Mouse (Mus musculus) mouse embryonic stem cell (cell line): ENCODE data around the gene Prmt1.

Source experiments
- in situ Hi-C, 2 experiments: fragments of 300-500 bp; cut with MboI; formaldehyde crosslinking; loops; 1 replicate in 1 of 2; 3 replicates in 1 of 2; pipeline ENCODE4 v1.14.3; 2019 to 2020; ENCODE audit warnings: low sequenced_read_pairs in 2 of 2, low pct_unique_long_range_greater_than_20kb in 1 of 2, mixed read lengths in 1 of 2; ENCODE audit not compliant: unreplicated experiment in 1 of 2

Prmt1 gene

DNA sequence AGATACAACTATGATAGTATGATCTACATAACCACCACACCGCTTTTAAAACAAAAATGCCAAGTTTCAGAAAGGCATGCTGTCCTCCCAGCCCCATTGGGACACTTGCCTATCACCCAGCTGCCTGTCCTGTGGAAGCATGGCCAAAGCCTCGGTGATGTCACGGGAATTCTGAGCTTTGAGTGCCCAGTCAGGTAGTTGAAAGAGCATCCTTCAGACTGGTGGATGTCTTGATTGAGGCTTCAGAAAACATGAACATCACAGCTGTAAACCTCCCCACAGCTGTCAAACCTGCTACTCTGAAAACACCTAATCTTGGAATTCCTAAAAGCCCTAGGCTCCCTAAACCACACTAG lies 27.7 kb upstream of the Prmt1 start:
- in situ Hi-C loops: no loop called here

- in situ Hi-C loops: no loop called here
Measured at GRCm38 (mm10) chr7:45013366-45014095, 27.2 kb upstream of the Prmt1 start.

DNA sequence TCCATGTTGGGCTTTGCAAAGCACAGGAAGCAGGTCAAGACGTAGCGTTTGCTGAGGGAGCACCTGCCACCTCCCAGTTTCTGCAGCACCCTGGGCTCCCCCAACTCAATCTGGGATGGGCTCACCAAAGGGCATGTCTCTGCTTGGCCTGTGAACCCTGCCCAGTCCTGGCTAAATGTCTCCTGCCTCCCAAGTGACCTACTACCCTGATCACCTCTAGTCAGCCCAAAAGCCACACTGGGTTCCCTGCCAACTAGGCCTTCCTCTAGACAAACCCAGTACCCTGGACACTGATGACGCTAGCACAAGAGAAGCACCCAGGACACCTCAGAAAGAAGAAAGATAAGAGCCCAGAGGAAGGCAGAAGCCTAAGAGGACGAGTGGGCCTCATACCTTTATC lies 26.5 kb upstream of the Prmt1 start:
- in situ Hi-C loops: no loop called here

DNA sequence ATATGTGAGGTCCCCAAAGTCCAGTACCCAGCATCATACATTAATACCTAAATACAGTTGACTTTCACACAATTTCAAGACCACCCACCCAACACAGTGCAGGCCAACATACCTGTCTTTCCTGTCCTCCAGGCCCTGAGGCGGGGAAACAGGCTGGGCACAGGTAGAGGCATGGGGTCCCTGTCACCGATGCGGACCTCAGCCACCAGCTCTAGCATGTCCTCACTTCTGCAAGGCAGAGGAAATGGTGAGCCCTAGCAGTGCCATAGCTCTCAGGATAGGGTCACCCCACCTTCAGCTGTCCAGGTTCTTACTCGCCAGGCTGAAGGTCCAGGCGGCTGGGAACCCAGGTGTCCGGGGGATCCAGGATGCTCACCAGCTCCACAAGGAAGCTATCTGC lies 25.6 kb upstream of the Prmt1 start:
- in situ Hi-C loops: no loop called here

GRCm38 (mm10) chr7:45008411-45008810 lies 22.0 kb upstream of the Prmt1 start:
- in situ Hi-C loops: no loop called here

DNA sequence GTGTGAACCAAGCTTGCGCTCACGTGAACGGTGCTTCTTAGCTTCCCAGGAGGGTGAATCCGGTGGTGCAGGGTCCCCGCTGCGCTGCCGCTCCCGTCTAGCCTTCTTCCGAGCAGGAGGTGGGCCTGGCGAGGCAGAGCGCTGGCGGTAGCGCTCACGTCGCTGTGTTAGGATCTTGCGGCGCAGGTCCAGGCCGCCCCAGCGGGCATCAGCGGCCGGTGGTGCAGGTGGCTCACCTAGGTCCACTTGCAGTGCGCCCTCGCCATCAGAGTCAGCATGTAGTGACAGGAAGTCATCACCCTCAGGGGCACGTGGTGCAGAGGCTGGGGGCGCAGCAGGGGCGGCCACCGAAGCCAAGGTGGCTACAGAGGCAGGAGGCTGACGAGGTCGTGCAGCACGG lies 21.5 kb upstream of the Prmt1 start:
- in situ Hi-C loops: no loop called here

DNA sequence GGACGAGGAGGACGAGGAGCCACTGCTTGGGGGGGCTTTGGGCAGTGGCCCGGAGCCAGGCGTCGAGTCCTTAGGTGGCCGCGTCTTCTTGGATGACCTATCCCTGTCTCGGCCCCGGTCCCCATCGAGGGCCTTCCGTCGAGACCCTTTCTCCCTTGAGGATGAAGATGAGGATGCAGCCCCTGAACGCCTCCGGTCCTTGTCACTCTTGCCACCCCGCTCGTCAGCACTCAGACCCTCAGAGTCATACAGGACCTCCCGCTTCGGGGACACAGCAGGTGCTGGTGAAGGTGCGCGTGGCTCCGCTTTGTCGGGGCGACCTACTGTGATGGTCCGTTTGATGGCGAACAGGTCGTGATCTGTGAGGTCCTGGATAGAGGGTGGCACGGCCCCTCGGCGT lies 20.8 kb upstream of the Prmt1 start:
- in situ Hi-C loops: no loop called here

DNA sequence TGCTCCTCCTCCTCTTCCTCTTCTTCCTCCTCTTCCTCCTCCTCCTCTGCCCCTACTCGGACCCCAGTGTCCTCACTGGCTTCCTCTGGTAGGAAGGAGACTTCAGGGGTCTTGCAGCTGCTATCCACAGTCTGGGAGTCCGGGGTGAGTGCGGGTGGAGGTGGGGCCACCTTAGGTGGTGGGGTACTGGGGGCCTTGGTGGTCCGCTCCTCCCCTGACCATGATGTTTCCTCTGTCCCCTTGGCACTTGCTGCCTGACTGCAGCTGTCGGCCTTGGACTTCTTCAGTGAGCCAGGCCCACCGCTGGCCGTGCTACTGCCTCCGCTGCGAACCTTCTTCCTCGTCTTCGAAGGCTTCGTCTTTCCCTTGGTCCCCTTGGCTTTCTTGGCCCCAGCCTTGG lies 20.1 kb upstream of the Prmt1 start:
- in situ Hi-C loops: no loop called here

DNA sequence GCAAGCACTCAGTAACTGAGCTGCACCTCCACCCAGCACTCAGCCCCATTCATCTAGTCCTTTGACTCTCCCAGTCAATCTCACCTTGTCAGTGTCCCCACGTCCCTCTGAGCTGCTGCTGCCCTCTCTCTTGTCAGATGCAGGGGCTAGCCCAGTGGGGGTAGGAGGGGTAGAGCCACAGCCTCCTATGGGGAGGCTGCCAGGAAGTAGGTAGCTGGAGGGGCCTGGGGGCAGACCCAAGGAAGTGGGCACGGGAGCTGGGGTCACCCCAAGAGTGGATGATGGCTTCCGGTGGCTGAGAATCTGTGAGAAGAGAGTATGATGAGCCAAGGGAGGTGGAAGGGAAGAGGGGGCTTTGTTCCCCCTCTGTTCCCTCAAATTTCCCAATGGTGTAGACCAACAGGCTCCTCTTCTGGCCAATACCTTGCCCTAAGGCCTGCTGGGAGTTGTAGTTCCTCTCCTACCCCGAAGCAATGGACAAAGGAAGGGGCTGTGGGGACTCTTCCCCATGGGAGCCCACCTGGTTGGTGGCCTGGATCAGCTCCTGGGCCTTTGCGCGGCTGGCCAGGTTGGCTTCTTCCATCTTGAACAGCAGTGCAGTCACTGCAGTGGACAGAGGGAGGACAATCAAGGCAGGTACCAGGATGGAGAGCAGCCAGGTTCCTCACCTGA lies 19.1 kb upstream of the Prmt1 start:
- in situ Hi-C loops: no loop called here

DNA sequence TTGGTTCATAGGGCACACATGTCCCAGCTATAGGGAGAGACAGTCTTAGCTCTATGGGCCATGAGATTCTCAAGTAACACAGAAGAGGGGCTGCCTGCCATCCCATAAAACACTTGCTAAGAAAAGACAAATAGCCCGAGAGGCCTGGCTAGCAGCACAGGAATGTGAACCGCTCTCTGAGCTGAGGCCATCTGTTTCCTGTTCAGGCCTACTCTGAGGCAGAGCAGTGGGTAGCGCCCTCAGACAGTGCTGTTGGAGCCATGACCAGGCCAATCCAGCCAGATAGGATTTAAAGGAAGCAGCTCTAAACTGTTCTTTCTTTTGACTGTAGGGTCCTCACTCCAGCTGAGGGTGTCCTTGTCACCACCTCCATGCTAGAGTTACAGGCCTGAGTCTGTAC lies 18.2 kb upstream of the Prmt1 start:
- in situ Hi-C loops: no loop called here

- in situ Hi-C loops: no loop called here
Measured at GRCm38 (mm10) chr7:45002440-45002839, 16.1 kb upstream of the Prmt1 start.

- in situ Hi-C loops: no loop called here
Measured at GRCm38 (mm10) chr7:45000539-45001114, 14.3 kb upstream of the Prmt1 start.

GRCm38 (mm10) chr7:44999753-45000152 lies 13.4 kb upstream of the Prmt1 start:
- in situ Hi-C loops: no loop called here

GRCm38 (mm10) chr7:44998501-44998955 lies 12.2 kb upstream of the Prmt1 start, which contains the start of gene Bcl2l12:
TSS of gene Bcl2l12 (minus strand) at chr7:44998712.
- in situ Hi-C loops: no loop called here

DNA sequence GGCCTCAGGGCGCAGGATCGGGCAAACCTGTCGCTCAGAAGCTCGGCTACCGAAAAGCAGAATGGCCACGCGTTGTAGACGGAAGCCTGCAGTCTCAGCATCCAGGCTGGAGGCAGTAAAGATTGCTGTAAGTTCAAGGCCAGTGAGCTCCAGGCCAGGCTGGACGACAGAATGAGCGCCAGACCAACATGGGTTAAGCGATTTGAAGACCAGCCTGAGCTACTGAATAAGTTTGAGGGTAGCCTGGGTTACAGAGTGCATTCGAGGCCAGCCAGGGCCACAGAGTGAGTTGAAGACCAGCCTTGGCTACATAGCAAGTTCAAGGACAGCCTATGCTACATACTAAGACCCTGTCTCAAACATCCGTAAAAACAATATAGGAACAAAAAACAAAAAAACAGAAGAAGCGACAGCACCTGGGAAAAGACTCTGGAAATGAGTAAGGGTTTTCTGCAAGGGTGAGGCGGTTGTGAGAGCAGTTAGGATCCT lies 11.6 kb upstream of the Prmt1 start:
- in situ Hi-C loops: no loop called here

DNA sequence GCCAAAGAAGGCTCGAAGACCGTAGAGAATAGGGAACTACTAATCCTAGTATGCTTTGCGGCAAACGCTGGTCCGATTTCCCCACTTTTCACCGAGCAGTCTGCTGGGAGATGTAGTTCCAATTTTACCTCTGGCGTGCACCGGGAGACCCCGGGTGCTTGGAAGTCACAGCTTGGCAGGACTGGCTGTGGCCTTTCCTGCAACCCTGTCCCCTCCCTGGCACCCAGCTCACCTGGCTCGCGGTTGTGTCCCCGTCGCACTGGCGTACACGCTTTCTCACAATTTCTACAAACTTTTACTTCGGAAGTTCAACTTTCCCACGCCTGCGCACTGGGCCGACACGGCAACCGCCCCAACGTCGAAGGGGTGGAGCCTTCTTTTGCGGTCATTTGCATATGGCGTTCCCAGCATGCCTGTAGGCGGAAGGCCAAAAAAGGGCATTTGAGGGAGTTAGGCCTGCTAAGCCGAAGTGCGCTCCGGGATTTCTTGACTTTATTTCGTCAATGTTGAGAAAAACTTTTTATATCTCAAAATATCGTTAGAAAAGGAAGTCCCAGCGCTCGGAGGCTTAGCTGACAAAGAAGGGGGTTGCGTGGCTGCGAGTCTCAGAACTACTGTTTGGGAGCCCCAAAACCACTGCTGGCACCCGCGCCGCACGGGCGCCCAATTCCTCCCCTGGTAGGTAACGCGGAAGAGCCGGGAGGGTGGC lies 11.0 kb upstream of the Prmt1 start, which contains the start of gene Irf3:
TSS of gene Irf3 (plus strand) at position 418 of the 709 bp plus-strand sequence.
- in situ Hi-C loops: no loop called here

- in situ Hi-C loops: no loop called here
Measured at GRCm38 (mm10) chr7:44996672-44997071, 10.3 kb upstream of the Prmt1 start.

- in situ Hi-C loops: no loop called here
Measured at GRCm38 (mm10) chr7:44986879-44987718, 731 bp upstream of the Prmt1 start.
